Mouse (Mus musculus): ENCODE measurements around the gene Rasgrp3.

Rasgrp3 gene

GRCm38 (mm10) chr17:75435599-75435998 is at the start of gene Rasgrp3:
Gene Rasgrp3 (plus strand): TSS chr17:75435896.
- peak; percentile 66 for DNase-seq (ENCODE audit: low read depth, low spot score)

DNA sequence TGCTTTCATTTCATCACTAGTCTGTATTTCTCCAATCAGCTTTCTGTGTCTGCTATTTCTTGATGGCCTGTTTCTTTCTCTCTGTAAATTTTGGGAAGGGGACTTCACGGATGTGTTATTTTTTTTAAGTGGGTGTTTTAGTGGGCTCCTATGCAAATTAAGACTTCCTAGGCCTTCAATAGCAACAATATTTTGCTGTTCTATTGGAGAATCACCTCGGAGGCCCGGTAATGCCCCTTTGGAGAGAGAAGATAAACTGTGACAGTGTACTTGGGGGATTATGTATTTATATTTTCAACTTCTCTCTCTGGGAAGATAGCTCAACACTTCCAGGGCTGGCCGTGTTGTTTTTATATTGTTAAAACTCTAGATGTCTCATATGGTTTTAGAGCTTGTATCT is 47.3 kb upstream of the Rasgrp3 start:
- DNase-seq (ENCODE audit: low read depth, low spot score): no peak

- DNase-seq (ENCODE audit: low read depth, low spot score): no peak
Observed at GRCm38 (mm10) chr17:75390142-75390541, 45.6 kb upstream of the Rasgrp3 start.

GRCm38 (mm10) chr17:75391429-75392192 is 44.1 kb upstream of the Rasgrp3 start:
- no peak for DNase-seq (ENCODE audit: low read depth, low spot score)

- no peak for DNase-seq (ENCODE audit: low read depth, low spot score)
Observed at GRCm38 (mm10) chr17:75406405-75406804, 29.3 kb upstream of the Rasgrp3 start.

DNA sequence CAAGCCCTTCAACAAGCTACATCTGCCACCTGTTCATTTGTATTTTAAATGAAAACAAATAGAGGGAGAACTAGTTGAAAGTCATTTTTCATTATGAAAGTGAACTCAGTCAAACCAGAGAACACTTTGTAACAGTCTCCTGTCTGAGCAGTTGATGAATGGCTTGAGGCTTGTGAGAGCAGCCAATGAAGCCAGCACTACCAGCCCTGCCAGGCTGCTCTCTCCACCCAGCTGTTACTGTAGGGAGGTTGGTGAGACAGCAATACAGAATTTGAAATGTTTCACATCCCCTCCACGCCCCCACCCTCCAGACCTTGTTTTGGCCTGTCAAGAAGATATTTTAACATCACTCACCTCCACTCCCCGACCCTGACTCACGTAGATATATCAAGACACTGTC is 18.8 kb upstream of the Rasgrp3 start:
- no peak for DNase-seq (ENCODE audit: low read depth, low spot score)

DNA sequence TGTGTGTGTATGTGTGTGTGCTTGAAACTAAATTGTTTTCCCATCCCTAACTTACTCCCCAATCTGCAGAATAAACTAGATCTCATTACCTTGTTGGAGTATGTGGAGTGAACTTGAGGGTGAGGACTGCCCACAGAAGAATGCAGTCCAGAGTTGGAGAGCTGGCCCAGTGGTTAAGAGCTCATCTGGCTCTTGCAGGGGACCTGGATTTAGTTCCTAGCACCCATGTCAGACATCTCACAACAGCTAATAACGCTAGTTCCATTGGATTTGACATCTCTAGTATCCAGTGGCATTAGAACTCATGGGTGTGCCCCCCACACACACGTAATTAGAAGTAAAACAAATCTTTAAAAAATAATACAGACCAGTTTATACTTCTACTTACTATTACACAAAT is 1.5 kb upstream of the Rasgrp3 start:
- no peak for DNase-seq (ENCODE audit: low read depth, low spot score)

- no peak for DNase-seq (ENCODE audit: low read depth, low spot score)
Observed at GRCm38 (mm10) chr17:75434871-75435270, 825 bp upstream of the Rasgrp3 start.

DNA sequence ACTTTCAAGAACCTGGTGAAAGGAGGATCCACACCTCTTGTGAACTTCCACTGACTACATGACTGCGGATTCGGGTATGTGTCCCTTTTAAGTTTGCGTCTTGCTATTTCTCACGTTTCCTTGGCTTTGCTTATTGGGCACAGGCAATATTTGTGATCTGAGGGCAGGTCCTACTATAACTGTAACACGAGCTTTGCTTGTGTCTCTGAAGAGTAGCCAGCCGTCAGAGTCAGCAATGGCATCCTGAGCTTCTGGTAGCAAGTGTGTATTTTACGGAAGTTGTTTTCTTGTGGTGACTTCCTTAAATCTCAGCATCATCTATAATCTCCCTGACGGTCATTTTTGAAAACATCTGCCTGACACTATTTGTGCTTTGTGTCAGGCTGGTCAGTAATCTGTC is 399 bp downstream of the Rasgrp3 start:
- peak; percentile 52 for DNase-seq (ENCODE audit: low read depth, low spot score)

- DNase-seq (ENCODE audit: low read depth, low spot score): peak; percentile 26
Observed at GRCm38 (mm10) chr17:75436819-75437218, 1.1 kb downstream of the Rasgrp3 start.

GRCm38 (mm10) chr17:75437239-75437750 is 1.6 kb downstream of the Rasgrp3 start:
- DNase-seq (ENCODE audit: low read depth, low spot score): no peak

DNA sequence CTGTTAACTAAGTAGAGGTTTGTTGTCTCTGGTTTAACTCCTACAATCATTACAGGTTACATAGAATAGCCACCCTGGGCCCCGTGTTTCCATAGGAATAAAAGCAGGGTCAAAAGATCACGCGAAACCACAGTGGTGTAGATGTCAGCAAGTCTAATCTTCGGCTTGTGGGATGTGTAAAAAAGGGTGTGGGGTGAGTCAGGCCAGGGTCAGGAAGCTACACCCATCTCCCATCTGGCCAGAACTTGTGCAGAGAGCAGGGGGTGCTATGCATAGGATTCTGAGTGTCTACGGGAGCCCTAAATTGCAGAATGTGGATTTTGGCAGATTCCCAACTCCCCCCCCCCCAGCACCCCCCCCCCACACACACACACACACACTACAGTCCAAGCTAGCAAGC is 2.5 kb downstream of the Rasgrp3 start:
- DNase-seq (ENCODE audit: low read depth, low spot score): peak; percentile 21

- DNase-seq (ENCODE audit: low read depth, low spot score): no peak
Observed at GRCm38 (mm10) chr17:75439062-75439461, 3.4 kb downstream of the Rasgrp3 start.

DNA sequence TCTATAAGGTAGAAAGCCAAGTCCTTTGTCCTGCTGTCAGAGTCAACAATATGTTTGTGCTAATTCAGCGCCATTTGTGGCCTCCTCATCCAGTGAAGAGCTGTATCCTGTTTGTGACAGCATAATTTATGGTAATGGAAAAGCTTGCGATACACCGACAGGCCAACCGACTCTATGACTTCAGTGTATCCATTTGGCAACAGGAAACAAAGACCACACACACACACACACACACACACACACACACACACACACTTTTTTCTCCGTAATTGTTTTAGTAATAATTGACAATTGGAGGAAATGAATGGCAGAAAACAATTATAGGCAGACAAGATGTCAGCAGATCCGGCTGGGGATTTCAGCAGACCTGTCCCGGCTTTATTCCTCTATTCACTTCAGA is 4.9 kb downstream of the Rasgrp3 start:
- no peak for DNase-seq (ENCODE audit: low read depth, low spot score)

DNA sequence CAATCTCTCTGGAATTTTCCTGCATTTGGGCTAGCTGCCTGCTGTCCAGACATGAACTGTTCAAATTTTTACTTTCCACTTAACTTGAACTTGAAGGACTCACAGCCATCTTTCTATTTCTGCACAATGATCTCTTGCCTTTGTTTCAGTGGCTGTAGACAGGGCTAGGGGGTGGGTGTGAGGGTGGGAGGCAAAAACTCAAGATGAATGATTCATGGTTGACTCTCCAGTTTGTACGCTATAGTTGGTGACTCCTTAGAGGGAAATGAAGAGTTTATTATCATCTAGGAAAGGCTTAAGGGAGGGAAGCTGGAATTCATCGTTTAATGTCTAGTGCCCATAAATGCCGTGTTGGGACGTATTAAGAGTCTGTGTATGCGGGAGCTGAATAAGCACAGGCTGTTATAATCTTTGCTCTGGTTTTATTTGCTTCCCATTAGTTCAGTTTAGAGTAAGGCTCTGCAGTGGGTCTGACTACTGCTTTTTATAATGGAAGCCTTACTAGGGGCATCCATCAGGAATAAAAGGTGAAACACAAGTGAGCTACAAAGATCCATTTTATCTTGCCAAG is 5.6 kb downstream of the Rasgrp3 start:
- no peak for DNase-seq (ENCODE audit: low read depth, low spot score)

DNA sequence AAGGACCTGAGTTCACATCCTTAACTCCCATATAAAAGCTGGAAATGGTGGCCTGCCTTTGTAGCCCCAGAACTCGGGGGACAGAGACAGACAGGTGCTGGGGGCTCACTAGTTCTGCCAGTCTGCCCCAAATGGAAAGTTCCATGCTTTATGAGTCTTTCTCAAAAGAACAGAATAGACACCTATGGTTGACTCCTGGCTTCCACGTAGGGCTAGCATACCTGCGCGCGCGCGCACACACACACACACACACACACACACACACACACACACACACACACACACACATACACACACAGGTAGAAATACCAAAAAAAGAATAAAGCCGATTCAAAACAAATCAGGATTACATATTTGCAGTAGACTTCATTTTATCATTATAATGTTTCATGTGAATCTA is 6.7 kb downstream of the Rasgrp3 start:
- DNase-seq (ENCODE audit: low read depth, low spot score): no peak

DNA sequence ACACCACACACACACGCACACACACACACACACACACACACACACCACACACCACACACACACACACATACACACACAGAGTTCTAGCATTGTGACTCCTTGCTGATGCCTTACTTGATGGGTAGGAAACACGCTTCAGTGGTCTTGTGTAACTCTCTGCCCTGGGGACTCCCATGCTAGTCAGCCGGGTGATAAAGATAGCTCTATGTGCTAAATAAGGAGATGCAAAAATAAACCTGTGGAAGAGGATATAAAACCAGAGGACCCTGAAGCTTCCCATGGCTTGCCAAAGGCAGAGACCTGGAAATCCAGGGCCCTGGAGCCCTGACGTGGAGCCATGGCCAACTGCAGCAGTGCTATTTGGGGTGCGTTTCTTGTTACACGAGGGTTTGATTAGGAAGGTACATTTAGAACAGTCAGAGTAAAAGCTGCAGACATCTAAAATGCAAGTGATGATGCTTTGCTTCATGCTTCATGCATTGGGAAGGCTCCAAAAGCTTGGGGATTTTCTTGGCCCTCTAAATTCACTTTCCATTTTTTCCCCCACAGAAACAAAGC is 7.4 kb downstream of the Rasgrp3 start:
- peak; percentile 91 for DNase-seq (ENCODE audit: low read depth, low spot score)

GRCm38 (mm10) chr17:75448257-75448656 is 12.6 kb downstream of the Rasgrp3 start:
- DNase-seq (ENCODE audit: low read depth, low spot score): no peak

DNA sequence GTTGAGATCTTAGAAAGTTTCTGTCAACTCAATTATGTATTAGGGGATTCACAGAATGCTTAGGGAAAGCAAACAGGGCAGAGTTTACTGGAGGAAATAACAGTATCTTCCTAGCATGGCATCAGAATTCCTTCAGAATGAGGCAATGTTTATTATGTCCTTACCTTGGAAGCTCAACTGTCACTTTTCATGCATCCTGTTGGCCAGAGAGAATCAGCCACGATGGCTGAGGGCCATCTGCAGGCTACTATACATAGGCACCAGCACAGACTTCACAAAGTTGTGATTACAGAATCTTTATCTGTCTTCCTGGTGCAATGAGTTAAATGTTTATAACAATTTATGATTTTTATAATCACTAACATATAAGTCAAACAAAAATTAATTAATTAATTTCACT is 13.3 kb downstream of the Rasgrp3 start:
- DNase-seq (ENCODE audit: low read depth, low spot score): no peak

DNA sequence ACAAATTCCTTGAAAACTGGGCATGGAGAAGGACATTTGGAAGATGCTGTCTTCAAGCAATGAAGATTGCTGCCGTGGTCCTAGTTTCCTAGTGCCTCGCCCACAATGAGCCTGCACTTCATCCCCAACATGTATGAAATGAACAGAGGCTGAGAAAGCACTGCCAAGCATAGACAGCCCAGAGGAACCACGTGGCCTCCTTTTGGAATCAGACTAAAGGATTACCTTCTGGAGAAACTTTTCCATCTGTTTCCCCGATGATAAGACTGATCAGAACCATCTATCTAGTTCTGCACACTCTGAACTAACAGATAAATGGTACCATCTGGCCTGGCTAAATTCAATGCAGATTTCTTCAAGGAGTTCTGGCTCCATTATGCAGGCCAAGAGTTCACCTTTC is 16.6 kb downstream of the Rasgrp3 start:
- DNase-seq (ENCODE audit: low read depth, low spot score): no peak

DNA sequence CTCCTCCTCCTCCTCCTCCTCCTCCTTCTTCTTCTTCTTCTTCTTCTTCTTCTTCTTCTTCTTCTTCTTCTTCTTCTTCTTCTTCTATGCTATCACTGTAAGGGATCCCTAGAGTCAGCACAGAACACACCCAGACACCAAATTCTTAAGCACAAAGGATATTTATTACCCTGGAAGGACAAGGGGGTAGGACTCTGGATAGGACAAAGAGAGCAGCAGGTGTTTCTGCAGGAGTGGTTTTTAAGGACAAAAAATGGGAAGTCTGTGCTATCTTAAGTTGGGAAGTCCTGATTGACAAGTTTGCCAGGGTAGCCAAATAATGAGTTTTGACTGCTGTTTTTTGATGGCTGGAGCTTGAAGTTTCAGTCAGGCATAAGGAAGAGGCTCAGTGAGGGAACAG is 17.9 kb downstream of the Rasgrp3 start:
- DNase-seq (ENCODE audit: low read depth, low spot score): no peak

DNA sequence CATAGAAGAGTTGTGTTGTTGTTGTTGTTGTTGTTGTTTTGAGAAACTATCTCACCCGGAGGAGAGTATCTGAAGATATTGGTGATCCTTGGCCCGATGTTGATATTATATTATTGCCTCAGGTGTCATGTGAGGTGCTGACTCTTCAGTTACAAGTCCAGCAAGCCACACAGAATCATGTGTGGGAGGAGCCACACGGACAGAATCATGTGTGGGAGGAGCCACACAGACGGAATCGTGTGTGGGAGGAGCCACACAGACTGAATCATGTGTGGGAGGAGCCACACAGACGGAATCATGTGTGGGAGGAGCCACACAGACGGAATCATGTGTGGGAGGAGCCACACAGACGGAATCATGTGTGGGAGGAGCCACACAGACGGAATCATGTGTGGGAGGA is 20.4 kb downstream of the Rasgrp3 start:
- DNase-seq (ENCODE audit: low read depth, low spot score): peak; percentile 85

GRCm38 (mm10) chr17:75460621-75461020 is 24.9 kb downstream of the Rasgrp3 start:
- DNase-seq (ENCODE audit: low read depth, low spot score): no peak

Measured in skeletal muscle tissue, adult 2 months (tissue).